Mouse (Mus musculus) G1E-ER4 (cell line): ENCODE measurements around the gene Hacl1. TPM values are rescaled to one million over a fixed set of nuclear protein-coding genes. Genes with fewer than 3 reads are reported as not detected.

Experiments used
- GATA1 ChIP-seq: IDR thresholded peaks from one replicate; pipeline ENCODE4 v1.8.0; 2012; ENCODE audit warnings: low read length, inconsistent platforms
- polyA plus RNA-seq: library from polyadenylated mRNA; stranded (reverse); fragments of >175 nt; gene quantifications from 2 replicates; pipeline ENCODE4 v1.2.3, GENCODE M21; 2012

The Hacl1 gene
- polyA plus RNA-seq, 1 experiment = 0.76 TPM

DNA sequence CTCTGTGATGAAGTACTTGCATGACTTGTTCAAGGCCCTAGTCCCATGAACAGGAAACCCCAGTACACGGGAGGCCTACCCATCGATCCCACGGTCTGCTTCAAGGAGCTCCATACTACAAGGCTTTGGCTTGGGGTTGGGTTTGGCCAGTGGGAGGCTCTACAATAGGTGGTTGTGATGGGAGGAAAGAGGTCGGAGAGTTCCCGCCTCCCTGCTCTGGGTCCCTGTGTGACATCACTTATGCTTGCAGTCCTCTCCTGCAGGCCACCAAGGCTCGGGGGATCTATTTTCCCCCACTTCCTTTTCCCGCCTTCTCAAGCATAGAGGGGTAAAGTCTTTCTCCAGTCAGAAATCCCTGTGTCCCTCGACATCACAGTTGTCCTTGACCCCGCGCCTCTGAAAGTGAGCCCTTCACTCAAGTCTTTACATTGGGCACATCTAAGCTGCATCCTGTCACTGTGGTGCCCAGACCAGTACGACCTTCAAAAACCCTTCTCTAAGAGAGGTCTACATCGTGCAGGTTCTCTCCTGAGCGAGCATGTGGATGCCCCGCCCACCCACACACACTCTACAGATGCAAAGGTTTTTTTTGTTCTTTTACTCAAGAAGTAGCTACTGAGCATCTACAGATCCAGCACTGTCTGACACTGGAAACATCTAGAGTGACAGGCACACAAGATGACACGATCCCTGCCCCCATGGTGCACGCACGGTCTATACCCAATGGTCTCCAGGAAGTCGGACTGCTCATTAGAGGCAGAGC is 66.0 kb downstream of the Hacl1 start:
- no peak for TF ChIP-seq GATA1

DNA sequence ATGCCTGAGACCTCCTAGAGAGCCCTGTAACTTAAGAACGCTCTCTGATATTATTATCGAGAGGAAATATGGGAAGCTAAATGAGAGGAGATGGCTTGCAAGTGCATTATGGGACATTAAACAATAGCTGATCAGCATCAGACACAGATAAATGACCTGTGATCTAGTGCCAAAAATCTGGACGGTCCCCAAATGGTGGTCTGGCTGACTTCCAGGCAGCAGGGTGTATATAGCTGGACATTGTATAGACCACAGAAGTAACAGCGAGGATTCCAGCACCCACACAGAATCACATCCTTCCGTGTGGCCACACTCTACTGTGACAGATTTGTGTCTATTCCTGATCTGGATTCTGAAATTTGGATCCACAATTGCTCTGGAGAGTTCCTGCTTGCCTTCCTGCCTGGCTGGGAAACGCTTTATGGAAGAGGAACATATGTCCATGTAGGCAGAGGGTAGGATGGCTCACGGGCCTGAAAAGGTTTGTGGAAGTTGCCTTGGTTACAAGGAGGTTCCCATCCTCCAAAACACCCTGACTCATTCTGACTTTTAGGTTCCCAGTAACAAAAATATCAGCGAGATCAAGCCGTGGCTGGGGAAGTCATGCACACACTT is 68.4 kb downstream of the Hacl1 start:
- TF ChIP-seq GATA1 = no peak

DNA sequence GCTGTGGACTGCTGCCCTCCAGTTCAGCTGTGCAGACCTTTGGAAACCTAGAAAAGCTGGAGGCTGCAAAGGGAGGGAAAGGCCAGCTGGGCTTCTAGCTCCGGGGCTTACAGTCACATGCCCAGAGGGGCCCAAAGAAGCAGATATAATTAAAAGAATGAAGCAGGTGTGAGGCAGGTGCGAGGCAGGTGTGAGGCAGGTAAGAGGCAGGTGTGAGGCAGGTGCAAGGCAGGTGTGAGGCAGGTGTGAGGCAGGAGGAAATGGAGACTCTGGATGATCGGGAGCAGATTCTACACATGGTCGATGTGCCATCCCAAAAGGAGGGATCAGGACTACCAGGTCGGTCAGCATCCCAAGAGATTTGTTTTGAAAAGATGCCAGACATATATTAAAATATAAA is 69.7 kb downstream of the Hacl1 start:
- TF ChIP-seq GATA1 = no peak

DNA sequence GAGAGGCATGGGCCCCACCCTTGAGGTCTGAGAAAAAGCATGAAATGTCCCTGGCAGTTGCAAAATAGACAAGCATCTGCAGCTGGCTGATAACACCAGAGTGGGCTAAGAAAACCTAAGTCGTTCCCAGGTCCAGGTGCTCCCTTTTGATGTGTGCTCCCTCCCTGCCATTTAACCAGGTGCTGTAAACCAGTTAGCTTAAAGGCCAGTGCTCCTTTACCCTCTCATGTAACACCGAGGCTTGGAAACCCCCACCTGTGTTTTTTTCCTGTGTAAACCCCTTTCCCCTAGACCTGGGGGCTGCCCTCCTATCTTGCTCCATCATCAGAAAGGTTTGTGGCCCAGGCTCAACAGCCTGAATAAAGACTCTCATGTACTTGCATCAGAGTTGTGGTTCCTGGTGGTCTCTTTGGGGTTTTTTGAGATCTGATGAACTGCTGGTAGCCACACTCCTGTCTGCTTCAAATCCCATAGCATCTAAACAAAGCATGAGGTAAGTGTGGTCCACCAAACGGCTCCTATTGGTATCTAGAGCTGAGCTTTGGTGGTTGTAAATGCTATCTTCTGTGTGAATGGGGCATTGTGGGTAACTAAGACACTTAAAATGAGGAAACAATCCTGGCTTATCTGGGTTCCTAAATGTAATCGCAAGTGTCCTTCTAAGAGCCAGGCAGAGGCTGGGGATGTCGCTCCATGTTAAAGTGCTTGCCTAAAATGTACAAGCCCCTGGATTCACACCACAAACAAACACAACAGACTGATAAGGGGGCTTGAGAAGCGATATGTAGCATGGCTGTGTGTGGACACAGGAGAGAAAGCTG is 70.7 kb downstream of the Hacl1 start:
- no peak for TF ChIP-seq GATA1

DNA sequence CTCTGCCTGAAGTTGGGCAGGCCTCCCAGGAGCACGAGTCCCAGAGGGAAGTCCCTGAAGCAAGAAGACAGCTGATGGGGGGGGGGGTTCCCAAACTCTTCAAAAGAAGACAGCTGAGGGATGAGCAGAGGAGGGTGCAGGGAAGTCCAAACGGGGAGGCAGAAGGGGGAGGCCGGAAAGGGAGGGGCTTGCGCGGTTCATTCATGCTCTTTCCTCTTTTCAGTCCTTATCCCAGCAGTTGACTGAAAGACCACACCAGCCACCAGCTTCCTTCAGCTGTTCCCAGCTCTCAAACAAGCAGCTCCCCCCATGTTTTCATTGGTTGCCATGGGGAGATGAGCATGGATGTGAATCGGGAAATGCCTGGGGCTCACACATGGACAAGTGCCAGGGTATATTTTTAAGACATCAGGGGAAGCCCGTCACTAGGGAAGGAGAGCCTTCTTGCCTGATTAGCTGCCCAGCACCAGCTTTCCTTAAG is 71.9 kb downstream of the Hacl1 start:
- TF ChIP-seq GATA1 = no peak

DNA sequence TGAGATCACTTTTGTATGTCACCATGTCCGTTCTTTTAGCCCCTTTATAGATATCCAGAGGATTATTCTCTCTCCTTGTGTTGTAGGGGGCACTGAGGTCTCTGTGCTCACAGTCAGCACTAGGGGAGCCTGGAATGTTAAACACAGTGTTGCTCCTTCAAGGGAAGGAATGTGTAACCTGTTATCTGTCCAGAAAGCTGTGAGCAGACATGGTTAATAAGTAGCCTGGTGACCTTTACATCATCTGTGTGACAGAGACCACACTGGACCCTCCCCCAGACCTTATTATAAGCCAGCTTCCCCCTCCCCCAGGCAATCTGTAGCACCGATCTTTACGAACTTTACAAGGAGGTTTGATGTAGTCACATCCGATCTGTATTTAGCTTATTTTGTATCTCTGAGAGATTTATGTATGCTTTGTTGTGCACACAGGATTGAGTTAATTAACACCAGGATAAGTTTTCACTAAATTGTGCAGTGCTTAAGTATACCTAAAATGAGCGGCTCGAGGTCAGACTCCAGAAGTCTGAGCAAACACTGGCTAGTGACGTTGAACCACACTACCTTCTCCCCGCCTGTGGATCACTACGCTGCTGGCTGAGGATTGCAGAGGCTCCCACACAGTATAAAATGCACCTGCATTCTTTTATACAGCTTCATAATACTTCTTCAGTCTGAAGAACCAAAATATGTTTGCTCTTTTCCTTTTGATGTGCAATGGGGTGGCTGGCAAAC is 75.4 kb downstream of the Hacl1 start:
- TF ChIP-seq GATA1 = no peak

DNA sequence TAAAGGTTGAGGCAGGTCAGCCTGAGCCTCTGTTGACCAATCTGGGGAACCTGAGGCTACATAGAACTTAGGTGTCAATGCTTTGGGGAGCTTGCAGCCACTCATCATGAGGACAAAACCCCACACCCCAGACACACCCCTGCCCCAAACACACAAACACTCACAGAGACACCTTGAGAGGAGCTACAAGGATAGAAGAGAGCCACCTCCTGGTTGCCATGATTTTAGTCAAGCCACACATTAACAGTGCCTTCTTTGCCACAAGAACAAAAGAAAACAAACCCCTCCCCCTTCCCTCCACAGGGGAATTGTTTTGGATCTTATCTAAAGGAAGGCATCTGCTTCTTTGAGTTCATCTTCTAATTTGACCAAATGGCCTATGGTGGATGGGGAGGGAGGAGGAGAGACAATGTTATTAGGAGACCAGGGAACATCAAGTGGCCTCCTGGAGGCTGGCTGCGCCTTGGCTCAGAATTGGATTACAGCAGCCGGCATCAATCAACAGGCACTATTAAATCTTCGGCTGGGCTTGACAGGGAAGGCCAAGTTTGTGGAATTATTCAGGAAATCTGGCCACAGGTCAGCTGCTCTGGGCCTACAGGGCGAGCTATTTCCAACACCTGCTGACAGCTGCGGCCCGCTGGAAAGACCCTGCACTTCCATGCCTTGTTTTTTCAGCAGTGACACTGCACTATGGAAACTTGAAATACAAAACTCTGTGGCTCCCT is 76.5 kb downstream of the Hacl1 start:
- TF ChIP-seq GATA1 = no peak

DNA sequence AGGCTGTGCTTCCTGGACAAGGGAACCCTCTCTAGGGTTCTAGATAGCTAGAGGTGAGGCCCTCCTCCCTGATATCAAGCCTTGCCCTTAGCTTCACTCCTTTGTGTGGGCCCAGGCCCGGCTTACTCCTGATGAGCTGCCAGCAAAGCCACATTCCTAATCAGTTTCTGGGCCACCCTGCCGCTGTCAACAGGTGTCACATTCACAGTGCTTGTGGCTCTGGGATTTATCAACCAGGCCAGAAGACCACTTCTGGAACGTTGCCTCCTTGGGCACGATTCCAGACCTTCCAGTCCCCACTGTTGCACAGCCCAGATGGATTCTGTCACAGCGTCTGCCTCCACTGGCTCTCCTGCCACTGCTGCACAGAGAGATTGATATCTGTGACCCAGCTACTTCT is 80.2 kb downstream of the Hacl1 start:
- no peak for TF ChIP-seq GATA1

DNA sequence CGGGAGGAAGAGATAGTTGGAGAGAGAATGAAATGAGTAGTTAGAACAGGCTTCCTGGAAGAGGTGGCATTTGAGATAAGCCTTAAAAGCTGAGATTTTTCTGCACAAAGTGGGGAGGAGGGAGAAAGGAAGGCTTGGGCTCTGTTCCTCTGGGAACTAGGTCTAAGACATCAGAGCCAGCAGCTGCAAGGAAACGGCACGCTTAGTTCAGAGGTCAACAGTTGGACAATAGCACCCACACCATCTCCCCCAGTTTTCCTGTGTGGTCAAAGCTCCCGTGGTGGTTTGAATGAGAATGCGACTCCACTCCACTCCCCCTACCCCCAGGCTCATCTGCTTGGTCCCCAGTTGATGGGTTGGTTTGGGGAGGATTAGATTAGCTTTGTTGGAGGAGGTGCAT is 81.9 kb downstream of the Hacl1 start:
- TF ChIP-seq GATA1 = no peak

DNA sequence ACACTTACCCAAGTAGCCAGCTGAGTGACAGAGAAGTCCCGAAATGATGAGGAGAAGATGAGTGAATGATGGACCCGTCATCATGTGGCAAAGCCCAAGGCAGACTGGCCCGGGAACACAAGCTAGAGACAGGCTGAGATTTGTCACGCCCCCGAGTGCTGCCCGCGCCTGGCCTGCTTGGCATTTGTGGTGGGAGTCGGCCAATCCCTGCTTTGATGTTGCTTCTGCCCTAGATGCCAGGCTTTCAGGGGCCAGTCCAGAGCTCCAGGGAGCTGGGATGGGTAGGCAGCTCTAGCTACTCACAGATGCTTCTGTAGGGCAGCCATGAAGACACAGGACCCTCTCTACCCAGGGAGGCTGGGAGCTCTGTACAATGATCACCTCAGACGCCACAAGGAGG is 83.3 kb downstream of the Hacl1 start:
- TF ChIP-seq GATA1 = no peak

DNA sequence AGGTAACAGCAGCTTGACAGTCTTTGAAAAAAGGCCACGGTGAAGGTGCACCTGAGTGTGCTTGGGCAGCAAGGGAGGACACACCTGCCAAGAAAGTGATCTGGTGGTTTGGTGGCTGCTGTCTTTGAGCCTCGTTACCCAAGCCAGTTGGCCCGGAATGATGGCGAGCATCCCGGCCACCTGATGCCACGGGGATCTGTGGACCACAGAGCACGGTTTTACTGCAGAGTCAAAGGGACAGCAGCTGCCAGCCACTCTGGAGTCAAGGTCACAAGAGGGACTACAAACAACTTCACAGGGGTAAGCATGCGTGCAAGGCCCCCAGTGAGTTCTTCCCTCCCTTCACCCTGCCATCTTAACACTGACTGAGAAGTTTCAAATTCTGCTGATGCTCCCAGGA is 83.8 kb downstream of the Hacl1 start:
- no peak for TF ChIP-seq GATA1

DNA sequence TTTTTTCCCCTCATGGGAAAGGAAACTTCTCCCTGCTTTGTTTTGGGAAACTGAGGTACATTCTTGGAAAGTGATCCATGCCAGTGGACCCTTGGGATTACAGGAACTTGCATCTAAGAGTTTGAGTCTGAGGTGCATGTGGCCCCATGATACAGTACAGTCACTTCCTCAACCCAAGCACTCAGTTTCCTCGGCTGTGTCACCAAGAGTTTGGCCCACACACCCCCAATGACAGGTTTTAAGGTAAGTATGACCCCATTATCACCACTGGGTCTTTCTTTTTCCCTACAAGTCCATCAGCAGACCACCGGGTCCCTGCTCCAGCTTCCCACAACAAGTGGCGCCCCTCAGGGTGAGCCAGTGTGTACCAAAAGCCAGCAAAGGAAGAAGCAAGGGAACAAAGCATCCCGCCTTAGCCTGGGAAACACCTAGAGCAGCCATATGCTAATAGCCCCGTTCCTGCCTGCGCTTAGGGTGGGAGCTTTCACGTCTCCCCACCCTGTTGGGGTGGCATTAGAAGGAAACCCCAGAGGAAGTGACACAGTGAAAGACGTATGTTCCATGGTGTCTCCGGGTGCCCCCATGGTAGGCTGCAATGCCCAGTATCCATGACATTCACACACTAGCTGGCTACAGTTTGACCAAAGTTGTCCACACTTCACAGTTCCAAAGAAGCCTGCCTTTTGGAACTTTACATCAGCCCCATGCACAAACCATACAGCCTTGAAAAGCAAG is 84.4 kb downstream of the Hacl1 start:
- TF ChIP-seq GATA1 = no peak

DNA sequence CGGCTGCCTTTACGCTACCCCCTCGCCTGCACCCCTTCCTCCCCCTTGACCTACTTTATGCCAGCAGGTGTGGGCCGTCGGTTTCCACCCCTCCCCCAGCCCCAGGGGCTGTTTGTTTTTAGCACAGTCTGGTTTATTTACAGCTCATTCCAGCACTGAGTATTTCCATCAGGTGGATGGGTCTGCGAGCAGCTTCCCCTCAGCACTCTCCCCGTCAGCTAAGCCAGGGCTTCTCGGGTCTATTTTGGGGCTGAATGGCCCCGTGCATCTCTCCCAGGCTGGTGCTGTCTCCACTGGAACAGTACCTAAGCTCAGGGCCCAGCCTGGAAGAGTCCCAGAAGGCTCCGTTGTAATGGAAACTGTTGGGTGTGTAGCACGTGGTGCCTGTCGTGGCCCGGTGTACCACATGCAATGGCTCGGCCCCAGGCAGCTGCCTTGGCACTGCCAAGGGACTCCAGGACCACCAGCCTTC is 85.1 kb downstream of the Hacl1 start:
- TF ChIP-seq GATA1 = no peak

DNA sequence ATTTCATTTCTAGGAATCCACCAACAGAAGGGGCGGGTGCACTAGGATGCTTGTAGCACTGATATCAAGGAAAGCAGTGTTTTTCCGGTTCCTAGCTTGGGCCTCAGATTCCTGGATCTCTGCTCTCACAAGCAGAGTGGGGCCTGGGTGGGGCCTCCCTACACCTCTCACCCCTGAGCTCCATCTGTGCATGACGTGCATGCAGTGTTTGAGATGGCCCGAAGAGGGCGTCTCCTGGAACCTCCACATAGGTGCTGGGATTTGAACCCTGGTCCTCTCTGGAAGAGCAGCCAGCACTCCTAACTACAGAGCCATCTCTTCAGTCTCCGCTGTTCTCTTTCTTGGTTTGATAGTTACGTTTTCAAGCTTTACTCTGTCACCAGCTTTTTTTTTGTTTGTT is 86.1 kb downstream of the Hacl1 start:
- no peak for TF ChIP-seq GATA1

Other genes starting within 250 kb of the Hacl1 start
- 0.15 TPM in 2 replicates for gene Sh3bp5, start 205.2 kb downstream of the Hacl1 start, polyA plus RNA-seq
- 374 and 435 TPM in 2 replicates for gene Eaf1, start 146.9 kb downstream of the Hacl1 start, polyA plus RNA-seq
- gene Mettl6, start 146.2 kb downstream of the Hacl1 start, polyA plus RNA-seq = 2.0 and 3.0 TPM in 2 replicates
- not detected in 2 replicates for gene Colq, start 49.9 kb downstream of the Hacl1 start, polyA plus RNA-seq
- gene Gm49387, start 408 bp downstream of the Hacl1 start, polyA plus RNA-seq = not detected in 2 replicates
- 4.9 TPM in 2 replicates for gene Btd, start 258 bp downstream of the Hacl1 start, polyA plus RNA-seq
- 2.6 and 3.4 TPM in 2 replicates for gene Ankrd28, start 189.4 kb upstream of the Hacl1 start, polyA plus RNA-seq